Mouse (Mus musculus): Measurements from ENCODE around the gene Zdhhc14.

The Zdhhc14 gene

DNA sequence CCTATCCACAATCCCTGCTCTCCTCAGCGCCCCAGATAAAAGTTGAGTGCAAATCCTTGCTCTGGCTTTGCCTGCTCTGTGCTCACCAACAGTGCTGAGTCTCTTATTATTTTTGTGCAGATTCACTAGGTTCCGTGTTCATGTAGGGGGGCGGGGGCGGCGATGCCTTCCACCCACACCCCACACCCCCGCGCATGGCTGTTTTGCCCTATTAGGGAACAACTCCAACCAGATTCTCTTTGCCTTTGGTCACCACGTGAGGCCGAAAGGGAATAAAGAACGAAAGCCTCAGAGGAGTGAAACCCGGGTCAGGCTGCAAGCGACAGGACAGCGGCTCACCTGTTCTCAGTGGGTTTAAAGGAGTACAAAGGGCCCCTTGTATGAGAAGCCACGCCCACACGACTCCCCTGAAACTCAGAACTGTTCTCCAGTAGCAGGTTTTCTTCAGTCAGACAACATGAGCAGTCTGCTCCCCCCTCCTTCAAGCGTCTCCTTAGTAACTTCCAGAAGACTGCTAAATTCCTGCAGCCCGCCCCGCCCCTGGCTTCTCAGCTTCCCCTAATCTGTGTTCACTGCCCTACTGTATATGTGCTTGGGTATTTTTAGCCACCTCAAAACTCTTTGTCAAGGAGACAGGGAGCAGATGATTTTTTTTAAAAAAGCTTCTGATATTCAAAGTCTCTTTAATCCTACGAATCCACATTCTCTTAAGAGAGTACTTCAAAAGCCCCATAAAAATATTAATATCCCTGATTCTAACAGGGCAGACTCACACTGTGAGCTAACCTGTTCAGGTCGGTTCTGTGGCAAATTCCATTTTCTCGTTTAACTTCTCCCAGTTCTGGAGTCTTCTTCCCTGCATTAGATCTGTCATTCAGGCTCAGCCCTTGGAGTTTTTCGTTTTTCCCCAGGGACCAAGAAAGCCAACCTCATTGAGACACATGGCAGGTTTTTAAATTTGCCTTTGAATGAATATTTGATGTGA is 278.2 kb downstream of the Zdhhc14 start:
- DNase-seq (ENCODE audit: low read depth, low spot score): peak; percentile 73

GRCm38 (mm10) chr17:5780213-5780975 is 288.0 kb downstream of the Zdhhc14 start:
- no peak for DNase-seq (ENCODE audit: low read depth, low spot score)

- DNase-seq (ENCODE audit: low read depth, low spot score): no peak
Measured at GRCm38 (mm10) chr17:5785238-5785637, 292.9 kb downstream of the Zdhhc14 start.

- no peak for DNase-seq (ENCODE audit: low read depth, low spot score)
Measured at GRCm38 (mm10) chr17:5792164-5792791, 299.9 kb downstream of the Zdhhc14 start.

DNA sequence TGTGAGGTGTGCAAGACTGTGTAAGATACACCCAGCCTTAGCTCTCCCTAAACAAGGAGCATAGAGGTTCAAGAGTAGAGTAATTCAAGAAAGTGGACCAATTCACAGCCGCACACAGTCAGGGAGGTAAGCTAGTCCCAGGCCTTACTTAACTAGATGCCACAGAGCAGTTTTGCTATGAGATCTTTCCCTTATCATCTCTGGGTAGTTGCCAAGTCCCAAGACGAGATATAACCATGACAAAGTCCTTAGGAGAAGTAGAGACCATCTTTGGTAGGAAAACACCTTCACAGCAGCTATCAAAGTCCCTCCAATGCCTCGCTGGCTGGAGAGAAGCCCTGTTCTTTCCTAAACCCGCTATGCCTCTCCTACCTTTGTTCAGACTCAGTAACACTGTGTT is 301.2 kb downstream of the Zdhhc14 start:
- no peak for DNase-seq (ENCODE audit: low read depth, low spot score)

- DNase-seq (ENCODE audit: low read depth, low spot score): no peak
Measured at GRCm38 (mm10) chr17:5794276-5794675, 301.9 kb downstream of the Zdhhc14 start.

GRCm38 (mm10) chr17:5795369-5795768 is 303.0 kb downstream of the Zdhhc14 start:
- DNase-seq (ENCODE audit: low read depth, low spot score): no peak

- DNase-seq (ENCODE audit: low read depth, low spot score): peak; percentile 84
Measured at GRCm38 (mm10) chr17:5795878-5796277, 303.5 kb downstream of the Zdhhc14 start.

DNA sequence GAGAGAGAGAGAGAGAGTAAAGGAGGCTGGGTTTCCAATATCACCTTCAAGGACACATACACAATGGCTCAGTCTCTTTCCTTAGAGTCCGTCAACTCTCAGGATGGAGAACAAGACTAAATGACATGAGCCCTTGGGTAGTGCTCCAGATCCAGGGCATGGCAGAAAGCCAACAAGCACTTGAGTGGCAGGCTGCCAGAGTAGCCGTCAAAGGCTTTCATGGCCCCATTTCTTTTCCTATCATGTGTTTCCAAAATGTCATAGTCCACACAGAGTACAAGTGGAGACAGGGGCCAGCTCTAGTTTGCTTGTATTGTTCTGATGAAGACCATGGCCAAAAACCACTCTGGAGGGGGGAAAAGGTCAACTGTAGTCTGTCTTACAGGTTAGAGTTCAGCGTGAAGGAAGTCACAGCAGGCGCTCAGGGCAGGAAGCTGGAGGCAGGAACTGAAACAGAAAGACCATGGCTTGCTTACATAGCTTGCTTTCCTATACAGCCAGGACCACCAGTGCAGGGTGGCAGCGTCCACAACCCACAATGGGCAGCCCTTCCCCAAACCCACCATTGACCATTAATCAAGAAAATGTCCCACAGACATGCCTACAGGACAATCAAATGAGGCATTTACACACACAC is 304.9 kb downstream of the Zdhhc14 start:
- no peak for DNase-seq (ENCODE audit: low read depth, low spot score)

GRCm38 (mm10) chr17:5798221-5798801 is 306.0 kb downstream of the Zdhhc14 start:
- DNase-seq (ENCODE audit: low read depth, low spot score): no peak

GRCm38 (mm10) chr17:5798900-5799299 is 306.5 kb downstream of the Zdhhc14 start:
- no peak for DNase-seq (ENCODE audit: low read depth, low spot score)

GRCm38 (mm10) chr17:5799396-5800021 is 307.2 kb downstream of the Zdhhc14 start:
- DNase-seq (ENCODE audit: low read depth, low spot score): no peak

- no peak for DNase-seq (ENCODE audit: low read depth, low spot score)
Measured at GRCm38 (mm10) chr17:5800254-5800653, 307.9 kb downstream of the Zdhhc14 start.

DNA sequence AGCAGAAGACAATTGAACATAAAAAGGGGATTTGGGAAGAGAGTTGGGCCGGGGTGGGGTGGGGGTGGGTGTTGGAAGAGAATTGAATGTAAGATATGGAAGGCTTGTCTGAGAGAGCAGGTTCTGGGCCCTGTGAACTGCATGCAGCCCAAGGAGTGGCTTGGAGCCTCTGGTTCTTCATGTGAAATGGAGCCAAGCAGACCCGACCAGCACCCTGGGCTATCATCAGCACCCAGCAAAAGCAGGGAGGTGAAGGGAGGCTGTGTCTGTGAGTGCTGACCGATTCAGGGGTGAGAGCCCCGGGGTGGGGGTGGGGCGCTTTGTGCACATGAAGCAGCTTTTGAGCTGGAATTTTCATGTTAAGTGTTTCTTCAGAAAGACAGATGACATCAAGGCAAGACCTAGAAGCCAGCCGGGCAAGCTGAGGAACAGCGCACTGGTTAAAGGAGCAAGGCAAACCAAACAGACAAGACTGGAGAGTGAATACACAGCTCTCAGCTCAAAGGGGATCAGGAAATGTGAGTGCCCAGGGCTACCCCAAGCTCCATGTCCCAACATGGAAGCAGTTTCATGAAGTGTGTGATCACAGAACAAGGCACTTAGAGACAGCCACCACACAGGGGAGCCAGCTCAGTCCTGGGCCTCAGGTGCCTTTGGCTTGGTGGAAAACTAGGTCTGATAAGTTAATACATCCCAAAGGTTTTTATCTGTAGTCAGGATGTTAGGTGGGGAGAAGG is 308.6 kb downstream of the Zdhhc14 start:
- DNase-seq (ENCODE audit: low read depth, low spot score): no peak

GRCm38 (mm10) chr17:5801761-5802655 is 309.7 kb downstream of the Zdhhc14 start:
- no peak for DNase-seq (ENCODE audit: low read depth, low spot score)

DNA sequence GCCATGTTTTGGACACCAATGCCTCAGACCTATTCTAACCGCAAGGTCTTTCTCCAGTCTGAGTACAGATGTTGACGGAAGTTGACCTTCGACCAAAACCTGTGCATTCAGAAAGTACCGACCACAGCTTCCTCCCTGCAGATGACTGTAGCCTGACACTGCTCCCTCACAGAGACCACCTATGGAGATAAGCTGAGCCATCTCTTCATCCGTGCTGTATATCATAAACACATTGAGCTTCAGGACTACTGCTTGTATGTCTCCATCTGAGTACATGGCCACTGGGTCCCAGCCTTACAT is 310.2 kb downstream of the Zdhhc14 start:
- no peak for DNase-seq (ENCODE audit: low read depth, low spot score)
